Mouse (Mus musculus) midbrain, embryonic 10.5 days (tissue): ENCODE measurements at regions not wholly inside any gene's neighbourhood (a gene's known extent, or its start where the extent isn't known, plus 50 kb on each side); places are given as distances from the start of the nearest gene placed in this dataset.

Source experiments
- DNase-seq: peaks from one replicate; pipeline ENCODE4 v3.0.0-alpha.2; 2017; ENCODE audit warnings: low spot score
- H3K27ac ChIP-seq: fragments of 300-500 bp; sonication (generic); replicated peaks from 2 replicates; pipeline ENCODE4 v1.5.1; 2016; ENCODE audit warnings: mild to moderate bottlenecking
- H3K27me3 ChIP-seq: fragments of 300-500 bp; sonication (generic); 2 replicates; pipeline ENCODE4 v1.6.1; 2016; ENCODE audit warnings: low read depth, mild to moderate bottlenecking; ENCODE audit not compliant: poor library complexity, severe bottlenecking
- H3K36me3 ChIP-seq: fragments of 300-500 bp; sonication (generic); 2 replicates; pipeline ENCODE4 v1.6.1; 2016; ENCODE audit warnings: mild to moderate bottlenecking, moderate library complexity
- H3K4me1 ChIP-seq: fragments of 300-500 bp; sonication (generic); 2 replicates; pipeline ENCODE4 v1.6.1; 2016
- H3K4me3 ChIP-seq: fragments of 300-500 bp; sonication (generic); 2 replicates; pipeline ENCODE4 v1.5.1; 2016; ENCODE audit warnings: mild to moderate bottlenecking, moderate library complexity
- H3K9me3 ChIP-seq: fragments of 300-500 bp; sonication (generic); replicated peaks from 2 replicates; pipeline ENCODE4 v1.6.1; 2016; ENCODE audit warnings: mild to moderate bottlenecking
- WGBS: fragments of 180-500 bp; shearing (Covaris S2); methylation state at CpG from one replicate; pipeline ENCODE4 v1.1.7; 2016; 5-methylcytosine and 5-hydroxymethylcytosine counted together

GRCm38 (mm10) chr19:21108311-21108710 lies 154.3 kb upstream of the Tmc1 start:
- no peaks in the 10 kb centered on the region for H3K36me3 ChIP-seq
- H3K27me3 ChIP-seq: no peaks in the 10 kb centered on the region
- DNase-seq: no peak
- no peak overlapping the region for H3K27ac ChIP-seq
- 0 out of 2 replicates have a peak, but pooled peaks cover 2% of the 10 kb centered on the region for H3K4me1 ChIP-seq
- 89% methylated on average over 2 of the region's 2 CpGs for WGBS
- H3K9me3 ChIP-seq: no peaks in the 10 kb centered on the region
- H3K4me3 ChIP-seq: no peak overlapping the region

- Histone ChIP-seq H3K9me3 (no peaks in the 10 kb centered on the region), H3K27ac (no peak overlapping the region), H3K36me3 (no peaks in the 10 kb centered on the region), H3K4me3 (no peak overlapping the region), H3K27me3 (no peaks in the 10 kb centered on the region), H3K4me1 (0 out of 2 replicates have a peak, but pooled peaks cover 2% of the 10 kb centered on the region)
- WGBS: 75% methylated on average over 3 of the region's 3 CpGs
- no peak for DNase-seq
Observed at GRCm38 (mm10) chr19:21107741-21108140, 153.7 kb upstream of the Tmc1 start.

- no peak for DNase-seq
- H3K4me3 ChIP-seq: no peak overlapping the region
- 0 out of 2 replicates have a peak, but pooled peaks cover 2% of the 10 kb centered on the region for H3K4me1 ChIP-seq
- H3K36me3 ChIP-seq: no peaks in the 10 kb centered on the region
- no peaks in the 10 kb centered on the region for H3K9me3 ChIP-seq
- 79% methylated on average over 4 of the region's 4 CpGs for WGBS
- no peak overlapping the region for H3K27ac ChIP-seq
- no peaks in the 10 kb centered on the region for H3K27me3 ChIP-seq
Observed at GRCm38 (mm10) chr19:21107275-21107674, 153.3 kb upstream of the Tmc1 start.

GRCm38 (mm10) chr19:21106766-21107165 lies 152.8 kb upstream of the Tmc1 start:
- Histone ChIP-seq H3K36me3 (no peaks in the 10 kb centered on the region), H3K27ac (no peak overlapping the region), H3K4me1 (0 out of 2 replicates have a peak, but pooled peaks cover 2% of the 10 kb centered on the region), H3K9me3 (no peaks in the 10 kb centered on the region), H3K27me3 (no peaks in the 10 kb centered on the region), H3K4me3 (no peak overlapping the region)
- WGBS: 95% methylated on average over 10 of the region's 10 CpGs
- no peak for DNase-seq

GRCm38 (mm10) chr19:21106241-21106669 lies 152.3 kb upstream of the Tmc1 start:
- no peaks in the 10 kb centered on the region for H3K27me3 ChIP-seq
- no peaks in the 10 kb centered on the region for H3K9me3 ChIP-seq
- 68% methylated on average over 6 of the region's 6 CpGs for WGBS
- DNase-seq: no peak
- 0 out of 2 replicates have a peak, but pooled peaks cover 2% of the 10 kb centered on the region for H3K4me1 ChIP-seq
- H3K27ac ChIP-seq: no peak overlapping the region
- H3K36me3 ChIP-seq: no peaks in the 10 kb centered on the region
- H3K4me3 ChIP-seq: no peak overlapping the region

GRCm38 (mm10) chr19:21105004-21105403 lies 151.0 kb upstream of the Tmc1 start:
- no peaks in the 10 kb centered on the region for H3K9me3 ChIP-seq

GRCm38 (mm10) chr19:21104462-21104936 lies 150.5 kb upstream of the Tmc1 start:
- Histone ChIP-seq H3K36me3 (no peaks in the 10 kb centered on the region), H3K4me3 (no peak overlapping the region), H3K4me1 (0 out of 2 replicates have a peak, but pooled peaks cover 2% of the 10 kb centered on the region), H3K27ac (no peak overlapping the region), H3K9me3 (no peaks in the 10 kb centered on the region), H3K27me3 (no peaks in the 10 kb centered on the region)
- WGBS: 85% methylated on average over 8 of the region's 8 CpGs
- DNase-seq: no peak

More at GRCm38 (mm10) chr19:21105004-21105403, 151.0 kb upstream of the Tmc1 start:
- no peak overlapping the region for H3K4me3 ChIP-seq
- 78% methylated on average over 6 of the region's 6 CpGs for WGBS
- no peaks in the 10 kb centered on the region for H3K36me3 ChIP-seq
- H3K4me1 ChIP-seq: 0 out of 2 replicates have a peak, but pooled peaks cover 2% of the 10 kb centered on the region
- H3K27ac ChIP-seq: no peak overlapping the region
- no peak for DNase-seq
- no peaks in the 10 kb centered on the region for H3K27me3 ChIP-seq

- H3K27ac ChIP-seq: no peak overlapping the region
- DNase-seq: no peak
- no peaks in the 10 kb centered on the region for H3K27me3 ChIP-seq
- H3K36me3 ChIP-seq: no peaks in the 10 kb centered on the region
- 0 out of 2 replicates have a peak, but pooled peaks cover 4% of the 10 kb centered on the region for H3K4me1 ChIP-seq
- H3K4me3 ChIP-seq: no peak overlapping the region
- H3K9me3 ChIP-seq: no peaks in the 10 kb centered on the region
- WGBS: 79% methylated on average over 7 of the region's 7 CpGs
Observed at GRCm38 (mm10) chr19:21077771-21078548, 124.0 kb upstream of the Tmc1 start.

- Histone ChIP-seq H3K9me3 (0 out of 2 replicates have a peak, but pooled peaks cover 8% of the 10 kb centered on the region), H3K36me3 (no peaks in the 10 kb centered on the region), H3K4me3 (no peak overlapping the region), H3K4me1 (no peaks in the 10 kb centered on the region), H3K27me3 (no peaks in the 10 kb centered on the region), H3K27ac (no peak overlapping the region)
- WGBS: 88% methylated on average over 7 of the region's 7 CpGs
- DNase-seq: no peak
Observed at GRCm38 (mm10) chr19:21068381-21068780, 114.4 kb upstream of the Tmc1 start.

- no peak for DNase-seq
- H3K36me3 ChIP-seq: no peaks in the 10 kb centered on the region
- WGBS: 90% methylated on average over 14 of the region's 14 CpGs
- no peaks in the 10 kb centered on the region for H3K27me3 ChIP-seq
- H3K27ac ChIP-seq: no peak overlapping the region
- no peak overlapping the region for H3K4me3 ChIP-seq
- 0 out of 2 replicates have a peak, but pooled peaks cover 7% of the 10 kb centered on the region for H3K9me3 ChIP-seq
- H3K4me1 ChIP-seq: no peaks in the 10 kb centered on the region
Observed at GRCm38 (mm10) chr19:21066432-21067113, 112.6 kb upstream of the Tmc1 start.

GRCm38 (mm10) chr19:21064902-21065301 lies 110.9 kb upstream of the Tmc1 start:
- Histone ChIP-seq H3K4me3 (no peak overlapping the region), H3K27ac (no peak overlapping the region), H3K4me1 (no peaks in the 10 kb centered on the region), H3K27me3 (no peaks in the 10 kb centered on the region), H3K36me3 (no peaks in the 10 kb centered on the region), H3K9me3 (no peaks in the 10 kb centered on the region)
- no peak for DNase-seq
- WGBS: 97% methylated on average over 3 of the region's 3 CpGs

- Histone ChIP-seq H3K9me3 (no peaks in the 10 kb centered on the region), H3K36me3 (no peaks in the 10 kb centered on the region), H3K4me1 (peaks cover 6% of the 10 kb centered on the region; the same call in 1 of the 2 replicates), H3K27me3 (no peaks in the 10 kb centered on the region), H3K4me3 (no peak overlapping the region), H3K27ac (no peak overlapping the region)
- peak; percentile 53 for DNase-seq
- 81% methylated on average over 11 of the region's 11 CpGs for WGBS
Observed at GRCm38 (mm10) chr19:21053597-21054544, 99.9 kb upstream of the Tmc1 start.
